Mouse (Mus musculus): ENCODE measurements around the gene Pard3b.

DNA sequence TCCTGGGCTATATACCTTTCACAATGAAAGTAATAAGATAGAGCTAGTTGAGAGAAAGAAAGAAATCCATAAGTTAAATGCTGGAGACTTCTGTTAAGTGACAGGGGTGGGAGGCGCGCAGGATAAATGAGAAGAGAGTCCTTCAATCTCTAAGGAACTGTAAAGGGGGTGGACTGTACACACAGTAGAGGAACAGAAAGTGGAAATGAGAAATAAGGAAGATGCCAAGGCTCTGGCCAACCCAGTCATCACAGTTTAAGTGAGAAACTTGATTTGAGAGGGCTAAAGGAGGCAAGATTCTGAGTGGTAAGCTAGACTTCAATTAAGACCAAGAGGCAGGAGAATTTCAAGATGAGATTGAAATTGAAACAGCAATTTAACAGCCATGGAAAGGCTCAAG is 645.0 kb downstream of the Pard3b start:
- TF ChIP-seq POLR2A (IDR thresholded peaks at IDR 0.05; ENCODE audit: borderline replicate concordance, extremely low read depth, low read depth, low read length) (no peak), CTCF (IDR thresholded peaks at IDR 0.05; ENCODE audit: insufficient read depth, low read length) (no peak)
